Mouse (Mus musculus) hindbrain, embryonic 14.5 days (tissue): Measurements from ENCODE around the gene Aicda. TPM values are rescaled to one million over a fixed set of nuclear protein-coding genes. Genes with fewer than 3 reads are reported as not detected.

ENCODE experiments used
- ATAC-seq: fragments of 200-750 bp; cut with Nextera tagmentation; 2 replicates; pipeline ENCODE4 v1.8.0; 2017; ENCODE audit warnings: moderate number of reproducible peaks, mild to moderate bottlenecking, moderate TSS enrichment, moderate library complexity; ENCODE audit not compliant: low FRiP score
- DNase-seq: peaks from one replicate; pipeline ENCODE4 v3.0.0-alpha.2; 2015; ENCODE audit warnings: low spot score
- H3K27ac ChIP-seq: fragments of 300-500 bp; sonication (generic); 2 replicates; pipeline ENCODE4 v1.5.1; 2014; ENCODE audit warnings: mild to moderate bottlenecking, moderate library complexity
- H3K27me3 ChIP-seq: fragments of 300-500 bp; sonication (generic); 2 replicates; pipeline ENCODE4 v1.6.1; 2014; ENCODE audit warnings: mild to moderate bottlenecking, low read length, mixed read lengths; ENCODE audit not compliant: control insufficient read depth, insufficient read depth
- H3K36me3 ChIP-seq: fragments of 300-500 bp; sonication (generic); replicated peaks from 2 replicates; pipeline ENCODE4 v1.6.1; 2014; ENCODE audit not compliant: control insufficient read depth, insufficient read depth
- H3K4me1 ChIP-seq: fragments of 300-500 bp; sonication (generic); replicated peaks from 2 replicates; pipeline ENCODE4 v1.6.1; 2014; ENCODE audit warnings: antibody characterized with exemption, low read length, mixed read lengths; ENCODE audit not compliant: control insufficient read depth, insufficient read depth
- H3K4me2 ChIP-seq: fragments of 300-500 bp; sonication (generic); replicated peaks from 2 replicates; pipeline ENCODE4 v1.6.1; 2014; ENCODE audit warnings: mild to moderate bottlenecking, moderate library complexity
- H3K4me3 ChIP-seq: fragments of 300-500 bp; sonication (generic); replicated peaks from 2 replicates; pipeline ENCODE4 v1.5.1; 2014; ENCODE audit warnings: mild to moderate bottlenecking, low read length
- H3K9ac ChIP-seq: fragments of 300-500 bp; sonication (generic); 2 replicates; pipeline ENCODE4 v1.6.1; 2014
- H3K9me3 ChIP-seq: fragments of 300-500 bp; sonication (generic); 2 replicates; pipeline ENCODE4 v1.6.1; 2016; ENCODE audit warnings: low read length; ENCODE audit not compliant: control insufficient read depth
- WGBS: fragments of 180-500 bp; shearing (Covaris S2); extraction: QIAGEN DNeasy Blood & Tissue Kit; methylation state at CpG from one replicate; pipeline ENCODE4 v1.1.7; 2014; 5-methylcytosine and 5-hydroxymethylcytosine counted together
- polyA plus RNA-seq: library from polyadenylated mRNA; unstranded; fragments of >200 nt; fragmentation: Nextera tagmentation; extraction: Ambion mirVana; gene quantifications from 2 replicates; pipeline ENCODE4 v1.2.1, GENCODE M21; 2014

Gene Aicda
- polyA plus RNA-seq, 1 experiment from 2014 or later: 1.0 TPM

DNA sequence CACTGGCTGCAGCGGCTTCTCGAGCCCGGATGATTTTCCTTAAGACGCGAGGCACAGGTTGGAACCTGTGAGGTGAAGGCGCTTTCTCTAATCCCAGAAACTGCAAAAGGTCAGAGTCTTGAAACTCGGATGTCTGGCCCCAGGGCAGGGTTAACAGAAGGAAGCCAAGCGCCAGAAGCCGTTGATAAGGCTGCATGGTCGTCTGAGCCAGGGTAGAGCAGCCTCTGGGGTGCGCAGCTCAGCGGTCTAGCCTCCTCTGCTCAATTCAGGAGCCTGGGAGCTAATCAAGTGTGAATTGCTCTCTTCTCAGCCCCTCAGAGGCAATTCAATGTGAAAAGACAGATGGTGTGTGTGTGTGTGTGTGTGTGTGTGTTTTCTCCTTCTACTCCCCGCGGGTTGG, 56.2 kb downstream of the Aicda start, which contains the start of gene Gdf3:
TSS of gene Gdf3 (minus strand) at position 317 of the 400 bp plus-strand sequence.
- 65% methylated on average over 14 of the region's 14 CpGs for WGBS
- no peak within 1 kb of the TSS for H3K9ac ChIP-seq
- H3K27ac ChIP-seq: no peak within 1 kb of the TSS
- ATAC-seq: no peak
- no peaks in the 10 kb centered on the region for H3K27me3 ChIP-seq
- no peak within 1 kb of the TSS for H3K4me3 ChIP-seq
- no peaks in the 10 kb centered on the region for H3K4me1 ChIP-seq
- H3K4me2 ChIP-seq: no peak within 1 kb of the TSS
- no peak for DNase-seq
- H3K36me3 ChIP-seq: no peaks in the 10 kb centered on the region
- H3K9me3 ChIP-seq: no peaks in the 10 kb centered on the region

GRCm38 (mm10) chr6:122612426-122612825, 58.8 kb downstream of the Aicda start:
- Histone ChIP-seq H3K4me3 (no peak overlapping the region), H3K27me3 (no peaks in the 10 kb centered on the region), H3K9me3 (no peaks in the 10 kb centered on the region), H3K9ac (no peak overlapping the region), H3K4me2 (no peak overlapping the region), H3K4me1 (no peaks in the 10 kb centered on the region), H3K27ac (no peak overlapping the region), H3K36me3 (no peaks in the 10 kb centered on the region)
- 86% methylated on average over 4 of the region's 4 CpGs for WGBS
- DNase-seq: no peak
- no peak for ATAC-seq

Other genes starting within 250 kb of the Aicda start
- gene M6pr, start 245.1 kb upstream of the Aicda start, polyA plus RNA-seq: 51.4 and 53.7 TPM in 2 replicates
- gene Phc1, start 213.2 kb upstream of the Aicda start, polyA plus RNA-seq: 37.0 and 39.0 TPM in 2 replicates
- 127 and 145 TPM in 2 replicates for gene Rimklb, start 55.0 kb upstream of the Aicda start, polyA plus RNA-seq
- 2.0 and 2.3 TPM in 2 replicates for gene Mfap5, start 48.0 kb upstream of the Aicda start, polyA plus RNA-seq
- gene Apobec1, start 48.6 kb downstream of the Aicda start, polyA plus RNA-seq: 1.5 and 1.9 TPM in 2 replicates
- gene Gdf3, start 56.3 kb downstream of the Aicda start, polyA plus RNA-seq: not detected in 2 replicates
- gene Dppa3, start 72.6 kb downstream of the Aicda start, polyA plus RNA-seq: not detected in 2 replicates
- 0.09 TPM in 1 of 2 replicates, not detected in the other for gene Nanog, start 153.7 kb downstream of the Aicda start, polyA plus RNA-seq
- gene Slc2a3, start 247.8 kb downstream of the Aicda start, polyA plus RNA-seq: 40.1 and 51.6 TPM in 2 replicates